Mouse (Mus musculus): ENCODE measurements around the gene Fign. TPM values are rescaled to one million over a fixed set of nuclear protein-coding genes. Genes with fewer than 3 reads are reported as not detected.
A peak's percentile ranks its signal among the peaks of the same experiment; 100 is the strongest.

The Fign gene
- polyA plus RNA-seq, 1 experiment, result 13.7 TPM

DNA sequence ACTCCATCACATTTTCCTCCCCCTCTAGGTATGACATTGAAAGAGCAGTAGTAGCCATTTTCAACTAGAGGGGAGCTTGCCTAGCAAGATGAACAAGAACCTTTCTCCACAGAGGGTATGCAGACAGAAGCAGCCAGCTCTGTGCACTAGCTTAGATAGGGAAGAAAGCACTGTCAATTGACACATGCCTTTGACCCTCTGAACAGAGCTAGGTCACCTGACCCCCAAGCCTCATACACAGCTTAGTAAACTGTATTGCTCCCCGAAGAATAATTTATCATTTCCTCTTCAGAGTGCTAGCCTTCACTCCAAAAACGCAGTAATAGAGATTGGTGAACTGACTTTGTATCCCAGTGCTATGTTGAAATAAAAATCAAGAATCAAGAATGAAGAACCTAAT lies 49.7 kb downstream of the Fign start:
- no peak for TF ChIP-seq POLR2A (IDR thresholded peaks at IDR 0.05; ENCODE audit: borderline replicate concordance, extremely low read depth, insufficient read depth, insufficient read length, poor library complexity, severe bottlenecking)
- DNase-seq (ENCODE audit: low read depth), result no peak

DNA sequence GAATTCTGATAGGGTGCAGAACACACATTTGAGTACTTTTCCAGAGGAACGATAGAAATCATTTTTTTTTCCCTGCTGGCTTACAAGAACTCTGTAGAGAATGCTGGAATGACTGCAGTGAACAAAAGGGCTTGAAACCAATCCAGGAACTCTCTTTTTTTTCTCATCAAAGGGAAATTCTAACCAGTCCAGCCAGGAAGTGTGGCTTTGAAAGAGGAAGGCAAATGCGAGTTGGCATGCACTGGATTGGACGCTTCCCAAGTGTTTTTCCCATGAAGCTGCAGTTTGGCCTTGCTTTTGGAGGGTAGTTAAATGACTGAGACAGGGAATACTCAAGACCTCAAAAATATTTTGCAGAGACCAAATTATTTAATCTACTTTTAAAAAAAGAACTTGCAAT lies 54.7 kb downstream of the Fign start:
- no peak for TF ChIP-seq CTCF (IDR thresholded peaks at IDR 0.05; ENCODE audit: borderline replicate concordance, extremely low read depth, insufficient read depth, insufficient read length)
- TF ChIP-seq POLR2A (IDR thresholded peaks at IDR 0.05; ENCODE audit: borderline replicate concordance, extremely low read depth, insufficient read depth, insufficient read length, poor library complexity, severe bottlenecking), result no peak
- peak; percentile 93 for DNase-seq (ENCODE audit: low read depth)

DNA sequence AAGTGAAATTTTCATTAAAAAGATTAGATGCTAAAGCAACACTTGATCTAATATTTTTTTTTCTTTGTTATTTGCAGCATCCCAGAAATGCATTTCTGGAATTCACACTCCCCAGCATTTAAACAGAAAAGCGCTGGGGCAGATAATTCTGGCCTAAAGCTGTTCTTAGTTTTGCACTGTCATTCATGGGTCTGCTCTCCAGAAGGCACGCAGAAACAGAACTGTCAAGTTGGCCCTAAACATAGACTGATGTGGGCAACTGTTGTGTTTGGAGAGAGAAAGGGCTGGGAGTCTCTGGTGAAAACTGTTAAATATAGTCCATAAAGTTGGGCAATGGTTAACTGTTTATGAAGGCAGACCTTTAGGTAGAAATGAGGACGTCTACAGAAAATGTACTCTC lies 62.4 kb downstream of the Fign start:
- peak; percentile 37 for DNase-seq (ENCODE audit: low read depth)
- TF ChIP-seq POLR2A (IDR thresholded peaks at IDR 0.05; ENCODE audit: borderline replicate concordance, extremely low read depth, insufficient read depth, insufficient read length, poor library complexity, severe bottlenecking), result no peak
- TF ChIP-seq CTCF (IDR thresholded peaks at IDR 0.05; ENCODE audit: borderline replicate concordance, extremely low read depth, insufficient read depth, insufficient read length), result no peak

DNA sequence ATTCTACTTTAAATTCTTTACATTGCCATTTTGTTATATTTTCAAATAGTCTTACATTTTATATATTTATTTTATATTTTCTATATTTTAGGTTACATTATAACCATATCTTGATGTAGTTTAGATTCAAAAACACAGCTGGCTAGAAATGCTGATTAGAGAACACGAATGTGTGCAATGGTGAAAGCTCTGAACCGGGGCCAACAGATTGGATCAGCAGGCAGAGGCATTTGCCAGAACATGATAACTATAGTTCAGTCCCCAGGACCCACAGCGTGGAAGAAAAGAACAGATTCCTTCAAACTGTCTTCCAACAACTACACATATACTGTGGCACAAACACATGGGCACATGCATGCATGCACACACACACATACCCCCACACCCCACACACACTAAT lies 64.0 kb downstream of the Fign start:
- TF ChIP-seq CTCF (IDR thresholded peaks at IDR 0.05; ENCODE audit: borderline replicate concordance, extremely low read depth, insufficient read depth, insufficient read length) (no peak), POLR2A (IDR thresholded peaks at IDR 0.05; ENCODE audit: borderline replicate concordance, extremely low read depth, insufficient read depth, insufficient read length, poor library complexity, severe bottlenecking) (no peak)
- peak; percentile 25 for DNase-seq (ENCODE audit: low read depth)

DNA sequence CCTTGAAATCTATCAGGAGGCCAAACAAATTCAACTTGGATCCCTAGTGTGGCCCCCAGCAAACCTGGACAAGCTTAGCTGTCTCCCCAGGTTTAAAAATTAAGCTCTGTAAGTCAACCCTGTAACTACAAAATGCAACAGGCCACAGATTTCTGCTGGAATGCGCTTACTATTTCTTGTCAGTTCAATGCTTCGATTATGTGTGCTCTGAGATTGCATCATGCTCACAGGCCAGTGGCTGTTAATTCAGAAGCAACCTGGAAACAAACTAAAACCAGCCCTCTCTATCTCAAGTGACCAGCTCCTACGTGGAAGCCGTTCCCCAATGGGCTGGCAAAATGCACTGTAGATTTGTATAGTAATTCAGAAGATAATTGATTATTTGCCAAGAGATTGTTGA lies 71.9 kb downstream of the Fign start:
- no peak for TF ChIP-seq POLR2A (IDR thresholded peaks at IDR 0.05; ENCODE audit: borderline replicate concordance, extremely low read depth, insufficient read depth, insufficient read length, poor library complexity, severe bottlenecking)
- no peak for DNase-seq (ENCODE audit: low read depth)

DNA sequence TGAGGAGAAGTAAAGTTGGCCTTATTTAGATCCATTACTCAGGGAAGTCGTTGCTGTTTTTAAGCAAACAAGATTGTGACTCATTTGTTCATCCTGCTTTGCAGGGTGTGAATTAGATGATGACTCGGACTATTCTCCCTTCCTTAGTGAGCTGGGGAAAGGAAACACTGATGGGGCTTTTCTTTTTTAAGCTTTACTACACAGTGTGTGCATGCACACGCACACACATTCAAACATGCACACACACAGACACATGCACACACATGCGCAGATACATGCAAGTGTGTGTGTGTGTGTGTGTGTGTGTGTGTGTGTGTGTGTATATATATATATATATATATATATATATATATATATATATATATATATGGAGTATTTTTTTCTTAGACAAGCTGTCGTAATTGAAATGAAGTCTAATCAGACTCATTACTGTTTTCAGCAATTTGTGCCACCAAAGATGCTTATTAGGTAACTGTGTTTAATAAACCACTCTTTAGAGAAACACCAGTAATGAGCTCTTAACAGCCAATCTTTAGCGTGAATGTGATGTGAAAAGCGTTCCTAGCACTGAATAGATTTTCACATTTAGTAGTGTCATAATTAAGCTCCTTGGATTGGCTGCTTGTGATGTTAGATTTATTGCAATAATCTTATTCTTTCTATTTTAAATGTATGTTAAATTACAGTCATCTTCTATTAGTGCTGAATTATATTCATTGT lies 103.4 kb downstream of the Fign start:
- TF ChIP-seq POLR2A (IDR thresholded peaks at IDR 0.05; ENCODE audit: borderline replicate concordance, extremely low read depth, insufficient read depth, insufficient read length, poor library complexity, severe bottlenecking) (no peak), CTCF (IDR thresholded peaks at IDR 0.05; ENCODE audit: borderline replicate concordance, extremely low read depth, insufficient read depth, insufficient read length) (no peak)
- peak; percentile 84 for DNase-seq (ENCODE audit: low read depth)

DNA sequence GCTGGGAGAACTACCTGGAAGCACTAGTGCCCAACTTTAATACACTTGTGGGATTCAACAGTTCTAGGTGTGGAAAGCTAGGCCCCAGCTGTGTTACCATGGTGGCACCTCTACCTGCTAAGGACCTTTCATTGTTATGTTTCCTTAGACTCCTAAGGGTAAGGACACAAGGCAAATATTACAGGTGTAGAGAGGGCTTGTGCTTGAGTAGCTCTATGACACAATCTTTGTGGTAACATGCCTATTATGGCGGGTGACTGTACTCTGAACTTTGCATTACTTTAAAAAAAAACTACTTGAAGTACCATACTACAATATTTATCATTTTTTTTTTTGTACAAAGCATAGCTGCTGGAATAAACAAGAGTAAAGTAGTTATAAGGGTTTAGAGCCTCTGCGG lies 112.4 kb downstream of the Fign start:
- TF ChIP-seq CTCF (IDR thresholded peaks at IDR 0.05; ENCODE audit: borderline replicate concordance, extremely low read depth, insufficient read depth, insufficient read length) (no peak), POLR2A (IDR thresholded peaks at IDR 0.05; ENCODE audit: borderline replicate concordance, extremely low read depth, insufficient read depth, insufficient read length, poor library complexity, severe bottlenecking) (no peak)

DNA sequence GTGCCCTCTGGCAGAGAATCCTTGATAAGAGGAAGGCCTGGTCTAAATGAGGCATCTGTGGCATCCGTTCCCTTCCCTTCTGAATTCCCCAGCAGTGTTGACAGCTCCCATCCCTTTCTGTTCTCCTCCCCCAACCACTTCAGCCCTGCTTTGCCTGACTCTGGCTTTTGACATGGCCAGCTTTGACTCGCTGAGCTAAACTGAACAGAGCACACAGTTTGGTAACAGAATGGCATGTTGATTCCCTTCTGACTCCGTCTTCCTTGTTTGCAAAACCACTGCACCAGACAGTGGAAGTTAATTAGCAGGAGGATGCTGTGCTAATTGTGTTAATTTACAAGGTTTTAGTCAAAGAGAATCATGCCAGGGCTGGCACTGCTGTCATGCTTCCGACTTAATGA lies 115.5 kb downstream of the Fign start:
- peak; percentile 93 for DNase-seq (ENCODE audit: low read depth)
- TF ChIP-seq POLR2A (IDR thresholded peaks at IDR 0.05; ENCODE audit: borderline replicate concordance, extremely low read depth, insufficient read depth, insufficient read length, poor library complexity, severe bottlenecking), result no peak
- no peak for TF ChIP-seq CTCF (IDR thresholded peaks at IDR 0.05; ENCODE audit: borderline replicate concordance, extremely low read depth, insufficient read depth, insufficient read length)

More for the DNA sequence above, 112.4 kb downstream of the Fign start:
- no peak for DNase-seq (ENCODE audit: low read depth)

DNA sequence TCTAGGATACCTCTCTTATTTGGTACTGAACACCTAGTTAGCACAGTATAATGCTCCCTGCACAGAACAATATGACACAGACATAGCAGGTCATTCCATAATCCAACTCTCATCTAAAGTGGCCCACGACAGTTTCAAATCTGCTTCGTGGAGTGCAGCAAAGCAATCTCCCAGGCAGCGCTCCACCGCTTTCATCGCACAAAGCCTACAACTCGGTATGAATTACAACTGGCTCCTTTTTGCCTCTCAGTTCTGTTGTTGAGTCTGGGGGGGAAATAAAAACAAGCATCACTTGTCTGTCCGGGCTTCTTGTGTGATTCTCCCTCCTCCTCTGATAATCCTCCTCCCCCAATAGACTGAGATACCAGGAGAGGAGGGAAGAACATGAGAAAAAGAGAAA lies 116.4 kb downstream of the Fign start:
- peak; percentile 53 for DNase-seq (ENCODE audit: low read depth)
- TF ChIP-seq CTCF (IDR thresholded peaks at IDR 0.05; ENCODE audit: borderline replicate concordance, extremely low read depth, insufficient read depth, insufficient read length), result no peak
- no peak for TF ChIP-seq POLR2A (IDR thresholded peaks at IDR 0.05; ENCODE audit: borderline replicate concordance, extremely low read depth, insufficient read depth, insufficient read length, poor library complexity, severe bottlenecking)

DNA sequence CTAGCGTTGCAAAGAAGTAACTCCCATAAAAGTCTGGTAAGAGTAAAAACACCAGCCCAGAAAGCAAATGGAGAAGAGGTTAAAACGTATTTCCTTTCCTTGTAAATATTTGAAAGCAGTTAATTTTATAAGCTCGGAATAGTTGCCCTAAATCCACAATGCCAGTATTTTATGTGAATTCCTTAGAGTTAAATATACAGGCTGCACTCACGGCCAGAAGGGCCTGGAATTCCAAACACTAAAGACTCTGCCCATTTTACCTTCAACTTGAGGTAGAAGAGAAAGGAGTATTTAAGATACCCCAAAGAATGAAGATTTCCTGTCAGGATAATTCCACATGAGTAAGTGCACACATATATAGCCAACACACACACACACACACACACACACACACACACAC lies 128.2 kb downstream of the Fign start:
- no peak for TF ChIP-seq POLR2A (IDR thresholded peaks at IDR 0.05; ENCODE audit: borderline replicate concordance, extremely low read depth, insufficient read depth, insufficient read length, poor library complexity, severe bottlenecking)
- TF ChIP-seq CTCF (IDR thresholded peaks at IDR 0.05; ENCODE audit: borderline replicate concordance, extremely low read depth, insufficient read depth, insufficient read length), result no peak
- no peak for DNase-seq (ENCODE audit: low read depth)

DNA sequence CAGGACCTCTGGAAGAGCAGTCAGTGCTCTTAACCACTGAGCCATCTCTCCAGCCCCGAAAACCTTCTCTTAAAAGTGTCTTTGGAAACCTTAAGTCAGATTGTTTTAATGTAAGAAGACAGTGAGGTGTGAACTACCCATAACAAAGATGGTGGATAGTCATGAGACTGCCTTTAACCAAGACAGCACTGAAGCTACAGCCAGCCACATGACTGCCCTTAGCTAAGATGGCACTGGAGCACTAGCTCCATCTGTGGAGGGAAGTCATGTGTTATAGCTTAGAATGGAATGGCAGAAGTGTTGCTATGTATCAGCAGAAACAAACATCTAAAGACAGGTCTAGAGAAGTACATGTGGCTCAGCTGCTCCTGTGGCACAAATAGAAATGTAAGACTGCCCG lies 166.8 kb downstream of the Fign start:
- no peak for DNase-seq (ENCODE audit: low read depth)

DNA sequence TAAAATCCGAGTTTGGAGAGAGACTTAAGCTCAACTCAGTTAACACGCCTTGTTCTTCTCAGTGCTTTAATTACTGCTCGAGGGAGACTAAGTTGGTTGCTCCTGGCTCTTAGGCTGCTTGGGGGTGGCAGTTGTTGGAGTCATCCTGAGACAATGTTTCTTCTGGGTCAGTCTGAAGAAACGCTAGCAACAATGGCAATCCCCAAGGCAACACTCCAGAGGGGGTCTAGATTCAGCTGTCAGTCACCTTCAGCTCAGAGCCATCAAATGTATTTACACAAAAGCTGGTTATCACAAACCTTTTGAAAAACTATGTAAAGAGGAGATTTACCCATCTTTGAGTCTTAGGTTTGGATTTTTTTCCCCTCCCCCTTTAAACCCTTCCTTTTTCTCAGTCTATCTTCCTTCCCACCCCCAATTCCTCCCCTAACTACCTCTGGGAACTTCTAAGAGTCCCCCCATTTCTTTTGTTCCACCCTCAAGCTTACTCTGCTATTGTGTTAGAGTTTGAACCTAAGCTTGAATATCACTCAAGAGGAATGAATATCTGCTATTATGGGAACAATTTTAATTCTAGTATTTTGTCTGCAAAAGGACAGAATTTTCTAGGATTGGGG lies 171.2 kb downstream of the Fign start:
- DNase-seq (ENCODE audit: low read depth), result no peak
- TF ChIP-seq CTCF (IDR thresholded peaks at IDR 0.05; ENCODE audit: borderline replicate concordance, extremely low read depth, insufficient read depth, insufficient read length) (no peak), POLR2A (IDR thresholded peaks at IDR 0.05; ENCODE audit: borderline replicate concordance, extremely low read depth, insufficient read depth, insufficient read length, poor library complexity, severe bottlenecking) (no peak)

More for the DNA sequence above, 166.8 kb downstream of the Fign start:
- no peak for TF ChIP-seq POLR2A (IDR thresholded peaks at IDR 0.05; ENCODE audit: borderline replicate concordance, extremely low read depth, insufficient read depth, insufficient read length, poor library complexity, severe bottlenecking)
- TF ChIP-seq CTCF (IDR thresholded peaks at IDR 0.05; ENCODE audit: borderline replicate concordance, extremely low read depth, insufficient read depth, insufficient read length), result no peak
